Mouse (Mus musculus): Measurements from ENCODE around the gene Psmg4. TPM values are rescaled to one million over a fixed set of nuclear protein-coding genes. Genes with fewer than 3 reads are reported as not detected.
A peak's percentile ranks its signal among the peaks of the same experiment; 100 is the strongest.

The Psmg4 gene
- polyA plus RNA-seq (2017; shearing (Covaris generic)): 10 to 100 TPM; 51.0 to 57.8 TPM

GRCm38 (mm10) chr13:34162491-34163303, at the start of gene Psmg4:
Gene Psmg4 (plus strand): TSS chr13:34162964.
- ATAC-seq: peak; percentile 94

- no peak for ATAC-seq
Observed at GRCm38 (mm10) chr13:34113086-34113485, 49.7 kb upstream of the Psmg4 start.

- no peak for ATAC-seq
Observed at GRCm38 (mm10) chr13:34114654-34115053, 48.1 kb upstream of the Psmg4 start.

GRCm38 (mm10) chr13:34116508-34116907, 46.3 kb upstream of the Psmg4 start:
- no peak for ATAC-seq

- no peak for ATAC-seq
Observed at GRCm38 (mm10) chr13:34118816-34119215, 43.9 kb upstream of the Psmg4 start.

- no peak for ATAC-seq
Observed at GRCm38 (mm10) chr13:34119406-34119805, 43.4 kb upstream of the Psmg4 start.

GRCm38 (mm10) chr13:34120536-34120935, 42.2 kb upstream of the Psmg4 start:
- ATAC-seq: no peak

GRCm38 (mm10) chr13:34125711-34126110, 37.1 kb upstream of the Psmg4 start:
- no peak for ATAC-seq

- ATAC-seq: no peak
Observed at GRCm38 (mm10) chr13:34128276-34129114, 34.3 kb upstream of the Psmg4 start.

GRCm38 (mm10) chr13:34129485-34130225, 33.1 kb upstream of the Psmg4 start:
- ATAC-seq: peak; percentile 40

GRCm38 (mm10) chr13:34130226-34130731, 32.5 kb upstream of the Psmg4 start, which contains the start of gene Tubb2b:
Gene Tubb2b (minus strand): TSS chr13:34130466.
- peak; percentile 41 for ATAC-seq

GRCm38 (mm10) chr13:34131011-34131707, 31.6 kb upstream of the Psmg4 start:
- peak; percentile 48 for ATAC-seq

- ATAC-seq: peak; percentile 59
Observed at GRCm38 (mm10) chr13:34131708-34132060, 31.1 kb upstream of the Psmg4 start.

GRCm38 (mm10) chr13:34132299-34132698, 30.5 kb upstream of the Psmg4 start:
- no peak for ATAC-seq

GRCm38 (mm10) chr13:34132875-34133274, 29.9 kb upstream of the Psmg4 start:
- no peak for ATAC-seq

GRCm38 (mm10) chr13:34133326-34134071, 29.3 kb upstream of the Psmg4 start:
- no peak for ATAC-seq

GRCm38 (mm10) chr13:34134276-34134675, 28.5 kb upstream of the Psmg4 start:
- ATAC-seq: no peak

GRCm38 (mm10) chr13:34136605-34137004, 26.2 kb upstream of the Psmg4 start:
- no peak for ATAC-seq

- ATAC-seq: no peak
Observed at GRCm38 (mm10) chr13:34143389-34143788, 19.4 kb upstream of the Psmg4 start.

GRCm38 (mm10) chr13:34146916-34147315, 15.8 kb upstream of the Psmg4 start:
- no peak for ATAC-seq

- ATAC-seq: no peak
Observed at GRCm38 (mm10) chr13:34148181-34148580, 14.6 kb upstream of the Psmg4 start.
